Comparison of ENCODE assay signal across 8 mouse cellular contexts in the genomic region with DNA sequence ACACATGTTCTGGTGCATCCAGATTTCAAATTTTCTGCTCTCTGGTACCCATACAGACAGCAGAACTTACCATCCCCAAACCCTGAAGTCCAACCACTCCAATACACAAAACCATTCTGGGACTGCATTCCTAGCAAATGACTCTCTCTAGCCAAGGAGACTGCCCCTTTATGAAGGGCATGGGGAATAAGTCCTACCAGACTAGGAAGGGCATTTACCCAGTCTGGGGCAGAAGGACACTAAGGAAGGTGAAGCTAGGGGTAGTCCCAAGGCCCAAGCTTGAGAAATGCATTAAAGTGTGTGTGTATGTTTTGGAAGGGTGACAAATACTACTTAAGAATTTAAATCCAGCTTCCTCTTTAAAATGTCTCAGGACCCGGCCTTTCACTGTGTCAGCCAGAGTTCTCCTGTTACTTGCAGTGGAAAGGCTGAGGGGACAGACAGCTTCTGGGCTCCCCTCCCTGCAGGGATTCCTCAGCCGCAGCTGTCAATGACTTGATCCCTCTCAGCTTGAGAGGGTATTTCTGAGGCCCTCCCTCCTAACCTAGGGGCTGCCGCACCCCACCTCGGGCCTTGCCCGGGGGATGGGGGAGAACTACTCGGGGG.
DNase-seq lines count a peak whose midpoint lies in the region; ATAC-seq and TF ChIP-seq lines count a peak whose summit lies in the region.

No protein-coding gene starts in this region.

- 12% methylated on average over 6 of the region's 6 CpGs for WGBS in spleen, adult 2 months
- WGBS in forebrain, embryonic 11.5 days, result 1% methylated on average over 6 of the region's 6 CpGs
- WGBS in kidney, embryonic 14.5 days, result 0% methylated on average over 6 of the region's 6 CpGs

- no peak for TF ChIP-seq POLR2A in spleen, adult 2 months (IDR thresholded peaks at IDR 0.05; ENCODE audit: low read depth, low read length)

- H3K4me1 ChIP-seq in spleen, adult 2 months (ENCODE audit: control insufficient read depth, insufficient read depth, insufficient read length), result peaks cover 2% of the 10 kb centered on the region
- peaks cover 22% of the 10 kb centered on the region for H3K4me1 ChIP-seq in forebrain, embryonic 11.5 days (replicated peaks; ENCODE audit: control insufficient read depth, insufficient read depth, low read length)
- H3K4me1 ChIP-seq in kidney, embryonic 14.5 days (ENCODE audit: control insufficient read depth, insufficient read depth, low read length), result peaks cover 48% of the 10 kb centered on the region
- H3K4me1 ChIP-seq in megakaryocyte, embryonic 14.5 days, result peaks cover 91% of the 10 kb centered on the region

- peak overlapping the region; percentile 72 for H3K9ac ChIP-seq in forebrain, embryonic 11.5 days (ENCODE audit: low read length)
- peak overlapping the region; percentile 79 for H3K9ac ChIP-seq in kidney, embryonic 14.5 days (ENCODE audit: low read depth, low read length)

- no peaks in the 10 kb centered on the region for H3K36me3 ChIP-seq in spleen, adult 2 months (ENCODE audit: control insufficient read depth, insufficient read depth, low read length)
- H3K36me3 ChIP-seq in forebrain, embryonic 11.5 days (ENCODE audit: control insufficient read depth, insufficient read depth, low read length), result no peaks in the 10 kb centered on the region
- peaks cover 3% of the 10 kb centered on the region; the same call in 1 of the 2 replicates for H3K36me3 ChIP-seq in kidney, embryonic 14.5 days (ENCODE audit: control insufficient read depth, insufficient read depth, low read length)
- peaks cover 14% of the 10 kb centered on the region for H3K36me3 ChIP-seq in megakaryocyte, embryonic 14.5 days (replicated peaks; ENCODE audit: low read length)

- peak overlapping the region; percentile 99 for H3K4me2 ChIP-seq in forebrain, embryonic 11.5 days (ENCODE audit: low read depth, low read length, severe bottlenecking)
- H3K4me2 ChIP-seq in kidney, embryonic 14.5 days (replicated peaks; ENCODE audit: low read depth, low read length), result peak overlapping the region; percentile 97

- H3K27ac ChIP-seq in spleen, adult 2 months (ENCODE audit: insufficient read depth, low read length), result no peak overlapping the region
- no peak overlapping the region for H3K27ac ChIP-seq in forebrain, embryonic 11.5 days (ENCODE audit: low read depth, low read length)
- peak overlapping the region; percentile 79; the same call in 1 of the 2 replicates for H3K27ac ChIP-seq in kidney, embryonic 14.5 days (ENCODE audit: low read depth, low read length)

- TF ChIP-seq CTCF in spleen, adult 2 months (IDR thresholded peaks at IDR 0.05; ENCODE audit: extremely low read depth, insufficient read depth, insufficient read length, insufficient replicate concordance), result no peak

- H3K27me3 ChIP-seq in spleen, adult 2 months (ENCODE audit: control insufficient read depth, insufficient read depth, low read length), result peaks cover 6% of the 10 kb centered on the region; the same call in 1 of the 2 replicates
- peaks cover 10% of the 10 kb centered on the region for H3K27me3 ChIP-seq in forebrain, embryonic 11.5 days (ENCODE audit: control insufficient read depth, insufficient read depth, low read length)
- no peaks in the 10 kb centered on the region for H3K27me3 ChIP-seq in kidney, embryonic 14.5 days (ENCODE audit: control insufficient read depth, insufficient read depth, low read length)
- H3K27me3 ChIP-seq in megakaryocyte, embryonic 14.5 days (replicated peaks), result peaks cover 94% of the 10 kb centered on the region

- H3K9me3 ChIP-seq in forebrain, embryonic 11.5 days (ENCODE audit: control insufficient read depth, low read length), result no peaks in the 10 kb centered on the region
- no peaks in the 10 kb centered on the region for H3K9me3 ChIP-seq in kidney, embryonic 14.5 days (ENCODE audit: control insufficient read depth, low read length)
- H3K9me3 ChIP-seq in megakaryocyte, embryonic 14.5 days, result no peaks in the 10 kb centered on the region

- no peak for DNase-seq in spleen, adult 2 months (ENCODE audit: low read depth in 1 of 2, low spot score in 2 of 2)
- DNase-seq in spleen, postnatal 14 days (ENCODE audit: low spot score in 2 of 2), result no peak
- DNase-seq in forebrain, embryonic 11.5 days (ENCODE audit: low spot score), result no peak
- DNase-seq in MN1 (ENCODE audit: low spot score), result no peak
- no peak for DNase-seq in gastrocnemius, postnatal 4 days (ENCODE audit: low spot score in 2 of 2)
- no peak for DNase-seq in thymus, adult 18-20 months

- H3K4me3 ChIP-seq in spleen, adult 2 months (ENCODE audit: extremely low read depth, insufficient read depth, insufficient read length), result peak overlapping the region; percentile 56
- H3K4me3 ChIP-seq in forebrain, embryonic 11.5 days (ENCODE audit: low read depth, low read length), result peak overlapping the region; percentile 61
- H3K4me3 ChIP-seq in kidney, embryonic 14.5 days (ENCODE audit: low read length), result peak overlapping the region; percentile 73
- H3K4me3 ChIP-seq in megakaryocyte, embryonic 14.5 days (replicated peaks), result peak overlapping the region; percentile 93

- ATAC-seq in forebrain, embryonic 11.5 days (replicated peaks; ENCODE audit: low FRiP score), result no peak
- peak; percentile 60 for ATAC-seq in kidney, embryonic 14.5 days (ENCODE audit: low FRiP score, low TSS enrichment)
